17 mouse cellular contexts compared by ENCODE assay signal in genomic region chr12:82600406-82600805, GRCm38 (mm10). TPM values are rescaled to one million over a fixed set of nuclear protein-coding genes. Genes with fewer than 3 reads are reported as not detected.
"Had no signal": no experiment of that assay in that cellular context is flagged by ENCODE, and none has a peak within 500 bp of the region (broad histone marks: within the 10 kb centered on the region; RNA-seq: fewer than 3 reads in every experiment).

No protein-coding gene starts in this region.

- H3K4me2 ChIP-seq: liver, embryonic 13.5 days; midbrain, embryonic 13.5 days; neural tube, embryonic 12.5 days; neural tube, embryonic 15.5 days had no signal

- ATAC-seq: midbrain, embryonic 13.5 days; midbrain, embryonic 16.5 days had no signal

- H3K27ac ChIP-seq: left cerebral cortex, adult 2 months; liver, embryonic 13.5 days; midbrain, embryonic 13.5 days; neural tube, embryonic 12.5 days; neural tube, embryonic 15.5 days had no signal

- H3K9me3 ChIP-seq: liver, embryonic 13.5 days; midbrain, embryonic 13.5 days; neural tube, embryonic 12.5 days; neural tube, embryonic 15.5 days had no signal

- H3K9ac ChIP-seq: liver, embryonic 13.5 days; midbrain, embryonic 13.5 days; neural tube, embryonic 12.5 days; neural tube, embryonic 15.5 days had no signal

- DNase-seq: kidney, adult 2 months; kidney, postnatal 10 days; kidney, postnatal 36 days; layer of hippocampus, postnatal 36 days; liver, embryonic 13.5 days; lung, adult 2 months; lung, postnatal 14 days; lung, postnatal 4 days; thymus, adult 18-20 months; thymus, postnatal 36 days had no signal

- H3K27me3 ChIP-seq: liver, embryonic 13.5 days; midbrain, embryonic 13.5 days; neural tube, embryonic 12.5 days; neural tube, embryonic 15.5 days had no signal

- H3K4me3 ChIP-seq: left cerebral cortex, adult 2 months; liver, embryonic 13.5 days; midbrain, embryonic 13.5 days; neural tube, embryonic 12.5 days; neural tube, embryonic 15.5 days had no signal

- H3K4me1 ChIP-seq: liver, embryonic 13.5 days; neural tube, embryonic 12.5 days had no signal

- H3K36me3 ChIP-seq: liver, embryonic 13.5 days; midbrain, embryonic 13.5 days; neural tube, embryonic 12.5 days; neural tube, embryonic 15.5 days had no signal

RNA-seq across cellular contexts. Expression of gene Rgs6, which starts 12.3 kb away (rescaled TPM):
- total RNA-seq: megakaryocyte progenitor cell, adult 5-6 weeks had no signal
- polyA plus RNA-seq: liver, adult 2 months had no signal
